Mouse (Mus musculus) lung, postnatal 0 days (tissue): ENCODE data around the gene Odr4. TPM values are rescaled to one million over a fixed set of nuclear protein-coding genes. Genes with fewer than 3 reads are reported as not detected.

Source experiments
- ATAC-seq: fragments of 200-750 bp; cut with Nextera tagmentation; 2 replicates; pipeline ENCODE4 v1.8.0; 2017; ENCODE audit warnings: moderate library complexity
- DNase-seq: peaks from one replicate; pipeline ENCODE4 v3.0.0-alpha.2; 2016; ENCODE audit warnings: low spot score
- H3K27ac ChIP-seq: fragments of 300-500 bp; sonication (generic); 2 replicates; pipeline ENCODE4 v1.5.1; 2014; ENCODE audit warnings: antibody characterized with exemption, mild to moderate bottlenecking, low read length, mixed read lengths
- H3K27me3 ChIP-seq: fragments of 300-500 bp; sonication (generic); replicated peaks from 2 replicates; pipeline ENCODE4 v1.6.1; 2014; ENCODE audit warnings: low read length, mixed read lengths; ENCODE audit not compliant: insufficient read depth
- H3K36me3 ChIP-seq: fragments of 300-500 bp; sonication (generic); 2 replicates; pipeline ENCODE4 v1.6.1; 2014; ENCODE audit warnings: low read length, mixed read lengths; ENCODE audit not compliant: insufficient read depth
- H3K4me1 ChIP-seq: fragments of 300-500 bp; sonication (generic); 2 replicates; pipeline ENCODE4 v1.6.1; 2014; ENCODE audit warnings: antibody characterized with exemption, low read depth, low read length, mixed read lengths; ENCODE audit not compliant: insufficient read depth
- H3K4me2 ChIP-seq: fragments of 300-500 bp; sonication (generic); replicated peaks from 2 replicates; pipeline ENCODE4 v1.6.1; 2014; ENCODE audit warnings: low read depth, mild to moderate bottlenecking, low read length, moderate library complexity, mixed read lengths
- H3K4me3 ChIP-seq: fragments of 300-500 bp; sonication (generic); 2 replicates; pipeline ENCODE4 v1.5.1; 2014; ENCODE audit warnings: low read depth, low read length
- H3K9ac ChIP-seq: fragments of 300-500 bp; sonication (generic); replicated peaks from 2 replicates; pipeline ENCODE4 v1.6.1; 2014; ENCODE audit warnings: low read depth, mild to moderate bottlenecking
- H3K9me3 ChIP-seq: fragments of 300-500 bp; sonication (generic); 2 replicates; pipeline ENCODE4 v1.6.1; 2016; ENCODE audit warnings: low read length, mixed read lengths
- CTCF ChIP-seq: IDR thresholded peaks from 2 replicates; pipeline ENCODE4 v1.5.1; 2016; ENCODE audit warnings: antibody characterized with exemption, mild to moderate bottlenecking
- EP300 ChIP-seq: IDR thresholded peaks from 2 replicates; pipeline ENCODE4 v1.6.1; 2016; ENCODE audit warnings: antibody characterized with exemption, mild to moderate bottlenecking, control low read depth
- WGBS: fragments of 180-500 bp; shearing (Covaris S2); extraction: QIAGEN DNeasy Blood & Tissue Kit; methylation state at CpG from one replicate; pipeline ENCODE4 v1.1.7; 2014; 5-methylcytosine and 5-hydroxymethylcytosine counted together
- polyA plus RNA-seq: library from polyadenylated mRNA; unstranded; fragments of >200 nt; fragmentation: Nextera tagmentation; extraction: Ambion mirVana; gene quantifications from 2 replicates; pipeline ENCODE4 v1.2.1, GENCODE M21; 2015

The Odr4 gene
- polyA plus RNA-seq, 1 experiment from 2014 or later, result 39.1 TPM

DNA sequence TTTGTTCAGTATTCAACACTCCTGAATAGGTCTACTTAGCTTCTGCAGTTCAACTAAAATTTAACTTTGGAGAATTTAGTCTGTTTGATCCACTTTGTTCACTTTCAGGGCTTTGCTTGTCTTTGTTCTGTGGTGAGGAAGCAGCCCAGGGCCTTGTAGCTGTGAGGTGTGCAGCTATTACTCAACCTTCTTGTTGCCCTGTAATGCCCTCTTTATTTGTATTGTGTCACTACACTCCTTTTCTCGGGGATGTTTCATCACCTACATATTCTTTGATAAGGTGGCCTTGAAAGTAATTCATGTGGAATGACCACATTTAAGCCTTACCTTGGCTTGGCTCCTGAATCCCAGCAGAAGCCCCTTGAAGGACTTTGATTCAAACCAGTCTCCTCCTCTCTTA, 32.0 kb downstream of the Odr4 start:
- ATAC-seq (peak; percentile 40; the same call in 1 of the 2 replicates), DNase-seq (peak; percentile 13)
- H3K36me3 ChIP-seq, result peaks cover 18% of the 10 kb centered on the region; the same call in 1 of the 2 replicates
- WGBS, result 61% methylated on average over 1 of the region's 1 CpGs
- no peak for TF ChIP-seq EP300
- TF ChIP-seq CTCF, result no peak
- H3K4me2 ChIP-seq, result no peak overlapping the region
- no peak overlapping the region for H3K9ac ChIP-seq
- no peaks in the 10 kb centered on the region for H3K4me1 ChIP-seq
- H3K4me3 ChIP-seq, result no peak overlapping the region
- H3K27ac ChIP-seq, result no peak overlapping the region
- no peaks in the 10 kb centered on the region for H3K27me3 ChIP-seq
- no peaks in the 10 kb centered on the region for H3K9me3 ChIP-seq

DNA sequence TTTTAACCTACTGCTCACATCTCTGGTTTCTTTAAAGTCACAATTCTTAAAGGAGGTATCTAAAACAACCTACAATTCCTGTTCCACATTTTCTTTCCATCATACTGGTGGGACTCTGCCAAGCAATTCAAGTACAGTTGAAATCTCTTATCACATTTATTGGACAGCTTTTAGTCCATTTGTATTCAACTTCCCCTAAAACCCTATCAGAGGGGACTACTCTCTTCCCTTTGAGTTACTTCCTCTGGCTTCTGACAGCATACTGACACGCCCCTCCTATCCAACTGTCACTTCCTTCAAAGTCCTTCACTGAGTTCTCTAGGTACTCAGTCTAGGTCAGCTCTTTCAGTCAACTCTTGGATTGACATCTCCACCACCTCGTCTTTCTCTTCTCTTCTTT, 57.8 kb downstream of the Odr4 start:
- H3K36me3 ChIP-seq, result no peaks in the 10 kb centered on the region
- H3K4me2 ChIP-seq, result no peak overlapping the region
- H3K9me3 ChIP-seq, result no peaks in the 10 kb centered on the region
- DNase-seq (no peak), ATAC-seq (no peak)
- 60% methylated on average over 2 of the region's 2 CpGs for WGBS
- no peaks in the 10 kb centered on the region for H3K4me1 ChIP-seq
- no peaks in the 10 kb centered on the region for H3K27me3 ChIP-seq
- H3K4me3 ChIP-seq, result no peak overlapping the region
- TF ChIP-seq CTCF, result no peak
- TF ChIP-seq EP300, result no peak
- no peak overlapping the region for H3K27ac ChIP-seq
- H3K9ac ChIP-seq, result no peak overlapping the region

- DNase-seq (no peak), ATAC-seq (no peak)
- TF ChIP-seq EP300, result no peak
- no peak for TF ChIP-seq CTCF
- 73% methylated on average over 1 of the region's 1 CpGs for WGBS
- Histone ChIP-seq H3K9me3 (no peaks in the 10 kb centered on the region), H3K9ac (no peak within 1 kb of the TSS), H3K27ac (no peak within 1 kb of the TSS), H3K36me3 (no peaks in the 10 kb centered on the region), H3K4me2 (no peak within 1 kb of the TSS), H3K4me3 (no peak within 1 kb of the TSS), H3K4me1 (no peaks in the 10 kb centered on the region), H3K27me3 (no peaks in the 10 kb centered on the region)
Measured at GRCm38 (mm10) chr1:150319205-150319604, 73.7 kb downstream of the Odr4 start, which contains the start of gene Pdc. Gene Pdc, plus strand, starts transcription at chr1:150319417.

Other genes starting within 250 kb of the Odr4 start
- gene Pdc, start 73.7 kb downstream of the Odr4 start, polyA plus RNA-seq, result not detected in 2 replicates
- 124 and 140 TPM in 2 replicates for gene Tpr, start 242 bp downstream of the Odr4 start, polyA plus RNA-seq
- 0.51 and 0.69 TPM in 2 replicates for gene Prg4, start 73.1 kb upstream of the Odr4 start, polyA plus RNA-seq